Mouse (Mus musculus): ENCODE measurements around the gene Cryba4. TPM values are rescaled to one million over a fixed set of nuclear protein-coding genes. Genes with fewer than 3 reads are reported as not detected.

Cryba4 gene
- total RNA-seq, 2 experiments from 2014 or later, result 95.8 to 126 TPM

GRCm38 (mm10) chr5:112270764-112271541 lies 18.6 kb upstream of the Cryba4 start:
- DNase-seq (ENCODE audit: low spot score in 2 of 2), result no peak

GRCm38 (mm10) chr5:112266011-112266777 lies 13.9 kb upstream of the Cryba4 start:
- DNase-seq (ENCODE audit: low spot score in 2 of 2), result no peak

GRCm38 (mm10) chr5:112265515-112265914 lies 13.2 kb upstream of the Cryba4 start:
- no peak for DNase-seq (ENCODE audit: low spot score in 2 of 2)

GRCm38 (mm10) chr5:112265110-112265509 lies 12.8 kb upstream of the Cryba4 start:
- DNase-seq (ENCODE audit: low spot score in 2 of 2), result no peak

GRCm38 (mm10) chr5:112264099-112264498 lies 11.8 kb upstream of the Cryba4 start:
- peak in 1 of 2 experiments; percentile 14 for DNase-seq (ENCODE audit: low spot score in 2 of 2)

- DNase-seq (ENCODE audit: low spot score in 2 of 2), result no peak
Measured at GRCm38 (mm10) chr5:112260818-112261217, 8.5 kb upstream of the Cryba4 start.

- no peak for DNase-seq (ENCODE audit: low spot score in 2 of 2)
Measured at GRCm38 (mm10) chr5:112259862-112260650, 7.7 kb upstream of the Cryba4 start.

- DNase-seq (ENCODE audit: low spot score in 2 of 2), result no peak
Measured at GRCm38 (mm10) chr5:112257896-112258295, 5.6 kb upstream of the Cryba4 start.

- DNase-seq (ENCODE audit: low spot score in 2 of 2), result no peak
Measured at GRCm38 (mm10) chr5:112256457-112256856, 4.1 kb upstream of the Cryba4 start.

- DNase-seq (ENCODE audit: low spot score in 2 of 2), result peak in 1 of 2 experiments; percentile 57
Measured at GRCm38 (mm10) chr5:112255426-112255825, 3.1 kb upstream of the Cryba4 start, which contains the start of gene Crybb1. Crybb1 (plus strand) TSS chr5:112255815.

- peak; percentile 73 to 76 for DNase-seq (ENCODE audit: low spot score in 2 of 2)
Measured at GRCm38 (mm10) chr5:112254282-112254806, 2.0 kb upstream of the Cryba4 start.

GRCm38 (mm10) chr5:112253169-112253568 lies 851 bp upstream of the Cryba4 start:
- no peak for DNase-seq (ENCODE audit: low spot score in 2 of 2)

GRCm38 (mm10) chr5:112249106-112249505 lies 3.2 kb downstream of the Cryba4 start:
- peak in 1 of 2 experiments; percentile 48 for DNase-seq (ENCODE audit: low spot score in 2 of 2)

- DNase-seq (ENCODE audit: low spot score in 2 of 2), result no peak
Measured at GRCm38 (mm10) chr5:112247399-112247798, 4.9 kb downstream of the Cryba4 start.

- DNase-seq (ENCODE audit: low spot score in 2 of 2), result no peak
Measured at GRCm38 (mm10) chr5:112244890-112245615, 7.3 kb downstream of the Cryba4 start.

GRCm38 (mm10) chr5:112244275-112244562 lies 8.1 kb downstream of the Cryba4 start:
- no peak for DNase-seq (ENCODE audit: low spot score in 2 of 2)

- DNase-seq (ENCODE audit: low spot score in 2 of 2), result no peak
Measured at GRCm38 (mm10) chr5:112243539-112244274, 8.6 kb downstream of the Cryba4 start.

- DNase-seq (ENCODE audit: low spot score in 2 of 2), result no peak
Measured at GRCm38 (mm10) chr5:112243041-112243440, 9.3 kb downstream of the Cryba4 start.

GRCm38 (mm10) chr5:112242361-112242778 lies 9.9 kb downstream of the Cryba4 start:
- DNase-seq (ENCODE audit: low spot score in 2 of 2), result no peak

- DNase-seq (ENCODE audit: low spot score in 2 of 2), result no peak
Measured at GRCm38 (mm10) chr5:112241849-112242248, 10.5 kb downstream of the Cryba4 start.
